Mouse (Mus musculus) forebrain, embryonic 10.5 days (tissue): ENCODE results near the gene Txndc8. TPM values are rescaled to one million over a fixed set of nuclear protein-coding genes. Genes with fewer than 3 reads are reported as not detected.

Experiments
- DNase-seq: peaks from one replicate; pipeline ENCODE4 v3.0.0-alpha.2; 2017; ENCODE audit warnings: low spot score; ENCODE audit errors: extremely low spot score
- H3K27ac ChIP-seq: fragments of 300-500 bp; sonication (generic); 2 replicates; pipeline ENCODE4 v1.5.1; 2016; ENCODE audit warnings: mild to moderate bottlenecking
- H3K27me3 ChIP-seq: fragments of 300-500 bp; sonication (generic); 2 replicates; pipeline ENCODE4 v1.6.1; 2016; ENCODE audit warnings: mild to moderate bottlenecking; ENCODE audit not compliant: poor library complexity, severe bottlenecking
- H3K36me3 ChIP-seq: fragments of 300-500 bp; sonication (generic); replicated peaks from 2 replicates; pipeline ENCODE4 v1.6.1; 2016; ENCODE audit warnings: mild to moderate bottlenecking, moderate library complexity
- H3K4me1 ChIP-seq: fragments of 300-500 bp; sonication (generic); 2 replicates; pipeline ENCODE4 v1.6.1; 2016
- H3K4me3 ChIP-seq: fragments of 300-500 bp; sonication (generic); 2 replicates; pipeline ENCODE4 v1.5.1; 2016; ENCODE audit warnings: mild to moderate bottlenecking, moderate library complexity
- H3K9me3 ChIP-seq: fragments of 300-500 bp; sonication (generic); 2 replicates; pipeline ENCODE4 v1.6.1; 2016; ENCODE audit warnings: mild to moderate bottlenecking, moderate library complexity
- WGBS: fragments of 180-500 bp; shearing (Covaris S2); methylation state at CpG from one replicate; pipeline ENCODE4 v1.1.7; 2016; 5-methylcytosine and 5-hydroxymethylcytosine counted together
- polyA plus RNA-seq: library from polyadenylated mRNA; unstranded; fragments of >200 nt; fragmentation: Nextera tagmentation; extraction: Ambion mirVana; gene quantifications from 2 replicates; pipeline ENCODE4 v1.2.1, GENCODE M21; 2016

Txndc8 gene
- polyA plus RNA-seq, 1 experiment from 2014 or later = not detected

- Histone ChIP-seq H3K27me3 (peaks cover 10% of the 10 kb centered on the region; the same call in 1 of the 2 replicates), H3K4me3 (peak overlapping the region; percentile 87), H3K9me3 (peaks cover 14% of the 10 kb centered on the region; the same call in 1 of the 2 replicates), H3K4me1 (peaks cover 40% of the 10 kb centered on the region), H3K36me3 (peaks cover 42% of the 10 kb centered on the region), H3K27ac (peak overlapping the region; percentile 97)
- WGBS = 75% methylated on average over 8 of the region's 8 CpGs
- DNase-seq = no peak
These were observed 53.9 kb downstream of the Txndc8 start for GRCm38 (mm10) chr4:57954991-57955390.

GRCm38 (mm10) chr4:57954580-57954979 lies 54.3 kb downstream of the Txndc8 start:
- peak overlapping the region; percentile 87 for H3K4me3 ChIP-seq
- peaks cover 14% of the 10 kb centered on the region; the same call in 1 of the 2 replicates for H3K9me3 ChIP-seq
- peaks cover 10% of the 10 kb centered on the region; the same call in 1 of the 2 replicates for H3K27me3 ChIP-seq
- DNase-seq = no peak
- whole genome bisulfite sequencing = 85% methylated on average over 6 of the region's 6 CpGs
- H3K36me3 ChIP-seq = peaks cover 46% of the 10 kb centered on the region
- no peak overlapping the region for H3K27ac ChIP-seq
- peaks cover 40% of the 10 kb centered on the region for H3K4me1 ChIP-seq

GRCm38 (mm10) chr4:57953796-57954195 lies 55.1 kb downstream of the Txndc8 start:
- H3K4me1 ChIP-seq = peaks cover 40% of the 10 kb centered on the region
- peaks cover 10% of the 10 kb centered on the region; the same call in 1 of the 2 replicates for H3K27me3 ChIP-seq
- H3K4me3 ChIP-seq = peak overlapping the region; percentile 87; the same call in 1 of the 2 replicates
- no peak for DNase-seq
- WGBS = 92% methylated on average over 7 of the region's 7 CpGs
- H3K9me3 ChIP-seq = peaks cover 14% of the 10 kb centered on the region; the same call in 1 of the 2 replicates
- peaks cover 54% of the 10 kb centered on the region for H3K36me3 ChIP-seq
- H3K27ac ChIP-seq = no peak overlapping the region

DNA sequence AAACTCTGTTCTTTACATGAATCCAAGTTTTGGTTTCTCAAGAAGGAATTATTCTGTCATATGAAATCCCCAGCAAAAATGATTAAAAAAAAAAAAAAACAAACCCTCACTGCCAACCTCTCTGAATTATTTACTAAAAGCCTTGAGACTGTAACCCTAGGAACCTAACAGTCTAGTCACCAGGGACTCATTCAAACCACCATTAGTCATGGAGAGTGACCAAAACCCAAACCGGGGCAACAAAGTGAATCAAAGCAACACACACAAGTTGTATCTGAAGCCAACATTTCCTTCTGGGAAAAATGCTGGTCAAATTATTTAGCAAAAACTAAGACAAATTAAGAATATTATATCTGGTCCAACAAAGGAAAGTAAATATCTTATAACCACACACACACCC lies 56.0 kb downstream of the Txndc8 start:
- no peak overlapping the region for H3K4me3 ChIP-seq
- H3K9me3 ChIP-seq = peaks cover 14% of the 10 kb centered on the region; the same call in 1 of the 2 replicates
- no peak overlapping the region for H3K27ac ChIP-seq
- no peak for DNase-seq
- peaks cover 37% of the 10 kb centered on the region for H3K4me1 ChIP-seq
- H3K36me3 ChIP-seq = peaks cover 63% of the 10 kb centered on the region
- peaks cover 6% of the 10 kb centered on the region; the same call in 1 of the 2 replicates for H3K27me3 ChIP-seq
- WGBS = 96% methylated on average over 1 of the region's 1 CpGs

DNA sequence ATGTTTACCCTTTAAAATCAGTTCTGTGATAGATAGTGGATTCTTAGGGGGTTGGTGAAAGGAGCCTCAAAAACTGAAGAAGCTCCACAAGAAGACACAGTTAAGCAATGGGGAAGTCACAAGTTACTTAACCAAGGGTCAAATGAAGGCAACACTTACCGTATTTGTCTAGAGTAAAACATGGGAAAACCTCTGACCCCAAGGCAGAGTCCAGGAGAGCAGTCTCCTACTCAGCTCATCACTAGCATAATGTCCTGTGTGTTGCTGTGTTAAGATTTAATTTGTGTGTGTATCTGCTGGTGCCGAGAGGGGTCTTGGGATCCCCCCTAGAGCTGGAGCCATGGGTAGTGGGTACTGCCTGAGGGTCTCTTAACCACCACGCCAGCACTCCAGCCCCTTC lies 56.5 kb downstream of the Txndc8 start:
- Histone ChIP-seq H3K27me3 (peaks cover 2% of the 10 kb centered on the region; the same call in 1 of the 2 replicates), H3K4me3 (no peak overlapping the region), H3K4me1 (peaks cover 32% of the 10 kb centered on the region), H3K9me3 (peaks cover 14% of the 10 kb centered on the region; the same call in 1 of the 2 replicates), H3K36me3 (peaks cover 68% of the 10 kb centered on the region), H3K27ac (no peak overlapping the region)
- WGBS = 94% methylated on average over 3 of the region's 3 CpGs
- no peak for DNase-seq

DNA sequence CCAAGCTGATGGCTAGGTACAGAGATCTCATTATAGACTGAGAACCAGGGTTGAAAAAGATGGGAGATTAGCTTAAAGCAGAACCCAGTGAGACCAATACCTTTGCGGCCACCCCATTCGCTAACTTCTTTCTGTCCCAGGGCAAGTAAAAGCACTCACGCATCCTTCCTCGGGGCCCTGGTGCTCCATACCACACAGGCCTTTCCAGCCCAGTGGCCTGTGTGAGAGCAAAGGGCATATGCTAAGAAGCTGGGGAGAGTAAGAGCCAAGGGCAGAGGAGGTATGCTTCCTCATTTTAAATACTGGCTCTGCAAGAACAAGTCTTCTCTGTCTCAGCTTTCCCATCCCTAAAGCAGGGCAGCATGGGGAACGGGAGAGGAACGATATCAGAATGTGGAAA lies 59.1 kb downstream of the Txndc8 start:
- no peak for DNase-seq
- Histone ChIP-seq H3K9me3 (peaks cover 14% of the 10 kb centered on the region; the same call in 1 of the 2 replicates), H3K27me3 (no peaks in the 10 kb centered on the region), H3K4me1 (peaks cover 17% of the 10 kb centered on the region), H3K27ac (no peak overlapping the region), H3K4me3 (no peak overlapping the region), H3K36me3 (peaks cover 93% of the 10 kb centered on the region)
- 97% methylated on average over 6 of the region's 6 CpGs for WGBS

GRCm38 (mm10) chr4:57947476-57947875 lies 61.4 kb downstream of the Txndc8 start:
- Histone ChIP-seq H3K4me1 (no peaks in the 10 kb centered on the region), H3K9me3 (peaks cover 11% of the 10 kb centered on the region; the same call in 1 of the 2 replicates), H3K27ac (no peak overlapping the region), H3K27me3 (no peaks in the 10 kb centered on the region), H3K4me3 (no peak overlapping the region), H3K36me3 (peaks cover 100% of the 10 kb centered on the region)
- 94% methylated on average over 4 of the region's 4 CpGs for WGBS
- no peak for DNase-seq

DNA sequence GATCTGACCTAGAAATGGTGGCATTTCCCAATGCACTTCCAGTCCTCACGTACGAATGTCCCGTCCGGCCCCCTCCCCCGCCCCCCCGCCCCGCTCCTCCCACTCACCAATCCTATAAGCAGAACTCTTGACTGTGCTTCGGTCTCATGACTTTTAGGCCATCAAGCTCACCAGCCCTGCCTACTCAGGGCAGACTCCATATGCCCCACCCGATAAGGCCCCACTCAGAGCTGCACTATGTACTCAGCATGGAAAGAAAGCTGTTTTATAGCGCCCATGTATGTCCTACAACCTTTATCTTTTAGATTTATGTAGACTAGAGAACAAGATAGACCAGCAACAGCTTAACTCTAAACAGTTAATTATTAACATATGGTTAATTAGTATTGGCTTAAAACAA lies 61.9 kb downstream of the Txndc8 start:
- H3K27ac ChIP-seq = no peak overlapping the region
- H3K9me3 ChIP-seq = peaks cover 11% of the 10 kb centered on the region; the same call in 1 of the 2 replicates
- WGBS = 87% methylated on average over 10 of the region's 10 CpGs
- no peak overlapping the region for H3K4me3 ChIP-seq
- peaks cover 100% of the 10 kb centered on the region for H3K36me3 ChIP-seq
- H3K27me3 ChIP-seq = no peaks in the 10 kb centered on the region
- no peaks in the 10 kb centered on the region for H3K4me1 ChIP-seq
- no peak for DNase-seq

GRCm38 (mm10) chr4:57942892-57943291 lies 66.0 kb downstream of the Txndc8 start:
- H3K27ac ChIP-seq = no peak overlapping the region
- peaks cover 69% of the 10 kb centered on the region for H3K36me3 ChIP-seq
- no peaks in the 10 kb centered on the region for H3K9me3 ChIP-seq
- H3K4me1 ChIP-seq = no peaks in the 10 kb centered on the region
- WGBS = 84% methylated on average over 2 of the region's 2 CpGs
- no peak overlapping the region for H3K4me3 ChIP-seq
- no peaks in the 10 kb centered on the region for H3K27me3 ChIP-seq
- no peak for DNase-seq

DNA sequence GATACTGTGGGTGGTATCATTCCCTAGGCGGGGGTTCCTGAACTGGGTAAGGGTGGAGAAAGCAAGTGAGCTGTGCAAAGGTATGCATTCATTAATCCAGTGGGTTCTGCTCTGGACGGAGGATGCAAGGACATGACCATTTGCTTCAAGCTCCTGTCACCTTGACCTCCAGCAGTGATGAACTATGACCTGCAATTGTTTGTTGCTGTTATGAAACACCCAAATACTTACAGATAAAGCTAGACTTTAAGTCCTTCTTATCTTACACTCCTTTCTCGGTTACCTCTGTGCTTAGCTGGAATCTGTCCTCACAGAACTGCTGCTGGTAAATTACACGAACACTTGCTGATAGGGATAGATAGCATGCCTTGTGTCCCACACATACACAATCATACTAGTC lies 68.3 kb downstream of the Txndc8 start:
- DNase-seq = no peak
- H3K4me1 ChIP-seq = no peaks in the 10 kb centered on the region
- H3K27me3 ChIP-seq = no peaks in the 10 kb centered on the region
- WGBS = 92% methylated on average over 4 of the region's 4 CpGs
- no peak overlapping the region for H3K4me3 ChIP-seq
- no peaks in the 10 kb centered on the region for H3K9me3 ChIP-seq
- H3K36me3 ChIP-seq = peaks cover 46% of the 10 kb centered on the region
- H3K27ac ChIP-seq = no peak overlapping the region

DNA sequence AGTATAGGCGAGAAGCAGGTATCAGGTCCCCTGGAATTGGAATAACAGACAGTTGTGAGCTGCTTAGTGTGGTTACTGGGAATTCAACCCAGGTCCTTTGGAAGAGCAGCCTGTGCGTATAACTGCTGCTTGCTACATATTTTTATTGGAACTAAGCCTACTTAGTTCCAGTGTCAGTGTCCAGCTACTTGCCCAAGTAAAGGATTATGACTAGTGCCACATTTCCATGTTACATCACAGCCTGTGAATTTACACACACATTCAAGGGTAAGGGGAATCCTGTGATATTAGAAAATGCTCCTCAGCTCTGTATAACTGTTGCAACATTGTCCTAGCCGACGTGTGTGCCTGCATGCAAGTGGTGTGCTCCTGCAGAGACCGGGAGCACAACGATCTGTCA lies 71.6 kb downstream of the Txndc8 start:
- H3K4me3 ChIP-seq = no peak overlapping the region
- H3K36me3 ChIP-seq = peaks cover 13% of the 10 kb centered on the region
- no peak overlapping the region for H3K27ac ChIP-seq
- no peaks in the 10 kb centered on the region for H3K27me3 ChIP-seq
- no peak for DNase-seq
- 89% methylated on average over 6 of the region's 6 CpGs for WGBS
- H3K9me3 ChIP-seq = peaks cover 4% of the 10 kb centered on the region; the same call in 1 of the 2 replicates
- H3K4me1 ChIP-seq = no peaks in the 10 kb centered on the region

DNA sequence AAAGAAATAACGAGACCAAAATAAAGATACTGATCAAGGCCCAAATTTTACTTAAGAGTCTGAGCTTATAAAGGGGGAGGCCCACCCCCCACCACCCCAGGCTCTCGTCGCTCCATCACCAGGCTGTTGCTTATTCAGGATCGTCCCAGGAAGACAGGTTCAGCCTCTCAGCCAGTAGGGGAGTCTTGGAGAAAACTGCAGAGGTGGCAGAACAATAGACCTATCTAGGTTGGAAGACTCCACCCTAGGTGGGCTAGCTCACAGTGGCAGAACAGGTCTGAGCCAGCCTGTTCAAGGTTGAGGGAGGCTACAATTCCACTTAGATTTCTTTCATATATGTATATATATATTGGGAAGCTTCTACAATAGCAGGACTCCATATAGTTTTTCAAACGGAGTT lies 74.7 kb downstream of the Txndc8 start:
- DNase-seq = no peak
- Histone ChIP-seq H3K4me1 (no peaks in the 10 kb centered on the region), H3K9me3 (peaks cover 4% of the 10 kb centered on the region; the same call in 1 of the 2 replicates), H3K27ac (no peak overlapping the region), H3K36me3 (no peaks in the 10 kb centered on the region), H3K27me3 (no peaks in the 10 kb centered on the region), H3K4me3 (no peak overlapping the region)
- WGBS = 77% methylated on average over 5 of the region's 5 CpGs
